Mouse (Mus musculus) liver, embryonic 14.5 days (tissue): ENCODE measurements around the gene Rsph14. TPM values are rescaled to one million over a fixed set of nuclear protein-coding genes. Genes with fewer than 3 reads are reported as not detected.

Source experiments
- ATAC-seq: fragments of 200-750 bp; cut with Nextera tagmentation; 2 replicates; pipeline ENCODE4 v1.8.0; 2017; ENCODE audit warnings: moderate number of reproducible peaks, mild to moderate bottlenecking, moderate library complexity; ENCODE audit not compliant: insufficient read depth
- DNase-seq, 3 experiments: peaks; one replicate each; pipeline ENCODE4 v3.0.0-alpha.2; 2012 to 2013; ENCODE audit warnings: low read depth in 3 of 3, low spot score in 3 of 3
- H3K27ac ChIP-seq: fragments of 300-500 bp; sonication (generic); 2 replicates; pipeline ENCODE4 v1.5.1; 2014; ENCODE audit warnings: moderate library complexity, mild to moderate bottlenecking, control low read depth, inconsistent platforms
- H3K27me3 ChIP-seq: fragments of 300-500 bp; sonication (generic); 2 replicates; pipeline ENCODE4 v1.6.1; 2014; ENCODE audit warnings: mild to moderate bottlenecking, low read length, moderate library complexity; ENCODE audit not compliant: control insufficient read depth, insufficient read depth
- H3K36me3 ChIP-seq: fragments of 300-500 bp; sonication (generic); replicated peaks from 2 replicates; pipeline ENCODE4 v1.6.1; 2014; ENCODE audit warnings: low read depth; ENCODE audit not compliant: control insufficient read depth, insufficient read depth
- H3K4me1 ChIP-seq, 2 experiments: fragments of 200-500 bp in 1 of 2; fragments of 300-500 bp in 1 of 2; sonication (generic) in 1 of 2; replicated peaks; 2 replicates each; pipeline ENCODE4 v1.6.1; 2012 to 2014; ENCODE audit warnings: antibody characterized with exemption in 1 of 2, inconsistent platforms in 1 of 2, low read length in 1 of 2; ENCODE audit not compliant: control insufficient read depth in 2 of 2, insufficient read depth in 2 of 2
- H3K4me2 ChIP-seq: fragments of 300-500 bp; sonication (generic); 2 replicates; pipeline ENCODE4 v1.6.1; 2014; ENCODE audit warnings: low read depth, mild to moderate bottlenecking, control low read depth, moderate library complexity
- H3K4me3 ChIP-seq, 2 experiments: fragments of 200-500 bp in 1 of 2; fragments of 300-500 bp in 1 of 2; sonication (generic) in 1 of 2; 2 replicates each; pipeline ENCODE4 v1.5.1; 2012 to 2014; ENCODE audit warnings: low read depth in 2 of 2, low read length in 2 of 2, mild to moderate bottlenecking in 2 of 2, control low read depth in 1 of 2, inconsistent platforms in 1 of 2, moderate library complexity in 1 of 2; ENCODE audit not compliant: insufficient read depth in 1 of 2
- H3K9ac ChIP-seq: fragments of 300-500 bp; sonication (generic); replicated peaks from 2 replicates; pipeline ENCODE4 v1.6.1; 2014; ENCODE audit warnings: mild to moderate bottlenecking, control low read depth, moderate library complexity
- H3K9me3 ChIP-seq: fragments of 300-500 bp; sonication (generic); 2 replicates; pipeline ENCODE4 v1.6.1; 2016; ENCODE audit warnings: low read length, mixed read lengths; ENCODE audit not compliant: control insufficient read depth
- CTCF ChIP-seq: IDR thresholded peaks from 2 replicates; pipeline ENCODE4 v1.5.1; 2016; ENCODE audit warnings: antibody characterized with exemption, low read depth, control low read depth
- EP300 ChIP-seq: IDR thresholded peaks from 2 replicates; pipeline ENCODE4 v1.6.1; 2016; ENCODE audit warnings: antibody characterized with exemption, low read depth
- WGBS: fragments of 180-500 bp; shearing (Covaris S2); extraction: QIAGEN DNeasy Blood & Tissue Kit; methylation state at CpG from one replicate; pipeline ENCODE4 v1.1.7; 2014; ENCODE audit not compliant: insufficient replicate concordance; 5-methylcytosine and 5-hydroxymethylcytosine counted together
- polyA plus RNA-seq, 2 experiments: library from polyadenylated mRNA; depleted of rRNA in 1 of 2; stranded (reverse) in 1 of 2; unstranded in 1 of 2; fragments of >200 nt; fragmentation: Nextera tagmentation in 1 of 2; extraction: Ambion mirVana in 1 of 2; gene quantifications; 2 replicates each; pipeline versions ENCODE4 v1.2.1 to v1.2.3; 2012 to 2014

Rsph14 gene
- polyA plus RNA-seq, 2 experiments, result not detected

DNA sequence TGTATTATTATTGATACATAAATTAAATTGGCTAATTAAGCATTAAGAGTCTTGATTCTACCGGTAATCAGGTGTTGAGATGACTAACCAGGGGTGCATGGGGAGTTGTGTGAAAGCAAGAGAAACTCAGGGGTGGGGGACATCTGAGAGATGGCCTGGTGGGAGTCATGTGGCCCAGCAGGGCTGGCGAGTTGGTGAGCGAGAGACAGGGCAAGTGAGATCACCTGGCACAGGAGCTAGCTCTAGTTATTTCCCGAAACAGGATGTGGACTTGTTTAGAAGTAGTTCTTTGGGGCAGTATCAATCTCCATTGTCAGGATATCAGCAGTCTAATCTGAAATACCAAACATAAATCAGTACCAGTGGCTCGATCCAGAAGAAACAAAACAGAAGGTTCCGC, 100.8 kb downstream of the Rsph14 start:
- TF ChIP-seq EP300 (no peak), CTCF (no peak)
- no peaks in the 10 kb centered on the region for H3K36me3 ChIP-seq
- no peaks in the 10 kb centered on the region for H3K4me1 ChIP-seq
- H3K4me2 ChIP-seq, result no peak overlapping the region
- no peaks in the 10 kb centered on the region for H3K27me3 ChIP-seq
- 55% methylated on average over 6 of the region's 6 CpGs for WGBS
- H3K4me3 ChIP-seq, result no peak overlapping the region
- ATAC-seq (no peak), DNase-seq (no peak)
- no peak overlapping the region for H3K27ac ChIP-seq
- no peak overlapping the region for H3K9ac ChIP-seq
- H3K9me3 ChIP-seq, result no peaks in the 10 kb centered on the region

DNA sequence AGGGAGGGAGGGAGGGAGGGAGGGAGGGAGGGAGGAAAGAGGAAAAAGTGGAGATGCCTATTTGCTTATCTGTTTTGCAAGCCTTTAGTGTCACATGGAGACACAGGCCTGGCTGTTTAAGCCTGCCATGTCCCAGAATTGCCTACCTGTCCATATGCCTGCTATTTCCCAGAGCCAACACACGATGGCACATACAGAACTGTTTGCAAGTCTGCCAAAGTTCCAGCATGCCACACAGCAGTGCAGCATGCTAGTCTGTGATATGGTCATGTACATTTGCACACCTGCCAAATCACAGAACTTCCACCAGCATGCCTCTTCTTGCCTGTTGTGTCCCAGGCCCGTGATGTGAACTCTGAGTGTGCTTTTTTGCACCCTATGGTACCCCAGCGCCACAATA, 101.8 kb downstream of the Rsph14 start:
- 54% methylated on average over 3 of the region's 3 CpGs for WGBS
- ATAC-seq, result no peak
- Histone ChIP-seq H3K27ac (no peak overlapping the region), H3K4me2 (no peak overlapping the region), H3K9me3 (no peaks in the 10 kb centered on the region), H3K36me3 (no peaks in the 10 kb centered on the region), H3K9ac (no peak overlapping the region), H3K4me1 (no peaks in the 10 kb centered on the region), H3K4me3 (no peak overlapping the region), H3K27me3 (no peaks in the 10 kb centered on the region)
- no peak for DNase-seq
- TF ChIP-seq EP300 (no peak), CTCF (no peak)

GRCm38 (mm10) chr10:74929578-74929977, 102.8 kb downstream of the Rsph14 start:
- H3K4me2 ChIP-seq, result no peak overlapping the region
- 46% methylated on average over 6 of the region's 6 CpGs for WGBS
- no peak overlapping the region for H3K4me3 ChIP-seq
- DNase-seq (no peak), ATAC-seq (no peak)
- H3K36me3 ChIP-seq, result no peaks in the 10 kb centered on the region
- H3K27me3 ChIP-seq, result no peaks in the 10 kb centered on the region
- no peak for TF ChIP-seq EP300
- peak; percentile 65 for TF ChIP-seq CTCF
- H3K9me3 ChIP-seq, result no peaks in the 10 kb centered on the region
- no peak overlapping the region for H3K9ac ChIP-seq
- no peak overlapping the region for H3K27ac ChIP-seq
- 0 out of 4 replicates have a peak, but pooled peaks cover 0 to 2% of the 10 kb centered on the region in 2 experiments for H3K4me1 ChIP-seq

- no peaks in the 10 kb centered on the region for H3K9me3 ChIP-seq
- H3K27me3 ChIP-seq, result no peaks in the 10 kb centered on the region
- no peak overlapping the region for H3K27ac ChIP-seq
- ATAC-seq (no peak), DNase-seq (no peak)
- 60% methylated on average over 7 of the region's 7 CpGs for WGBS
- H3K4me3 ChIP-seq, result no peak overlapping the region
- TF ChIP-seq EP300, result no peak
- TF ChIP-seq CTCF, result no peak
- no peak overlapping the region for H3K4me2 ChIP-seq
- H3K4me1 ChIP-seq, result 0 out of 4 replicates have a peak, but pooled peaks cover 0 to 2% of the 10 kb centered on the region in 2 experiments
- no peaks in the 10 kb centered on the region for H3K36me3 ChIP-seq
- H3K9ac ChIP-seq, result no peak overlapping the region
Observed at GRCm38 (mm10) chr10:74928276-74928675, 104.1 kb downstream of the Rsph14 start.

DNA sequence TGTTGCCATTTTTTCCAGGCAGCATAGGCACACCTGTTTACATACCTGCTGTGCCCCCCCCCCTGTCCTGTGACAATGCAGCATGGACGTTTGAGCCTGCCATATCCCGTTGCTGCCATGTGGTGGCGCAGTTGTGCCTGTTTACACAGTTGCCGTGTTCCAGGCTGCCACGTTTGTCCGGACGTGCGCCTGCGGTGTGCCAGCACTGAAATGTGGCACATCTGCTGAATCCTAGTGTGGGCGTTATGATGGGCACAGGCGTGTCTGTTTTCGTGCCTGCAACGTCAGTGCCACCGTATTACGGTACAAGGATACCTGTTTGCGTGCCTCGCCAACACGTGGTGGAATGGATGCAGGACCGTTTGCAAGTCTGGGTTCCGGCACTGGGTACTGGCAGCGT, 107.1 kb downstream of the Rsph14 start:
- TF ChIP-seq CTCF, result peak; percentile 78
- TF ChIP-seq EP300, result no peak
- Histone ChIP-seq H3K9ac (no peak overlapping the region), H3K4me3 (no peak overlapping the region), H3K4me1 (0 out of 4 replicates have a peak, but pooled peaks cover 0 to 2% of the 10 kb centered on the region in 2 experiments), H3K4me2 (no peak overlapping the region), H3K27me3 (no peaks in the 10 kb centered on the region), H3K36me3 (no peaks in the 10 kb centered on the region), H3K27ac (no peak overlapping the region), H3K9me3 (no peaks in the 10 kb centered on the region)
- 13% methylated on average over 21 of the region's 21 CpGs for WGBS
- ATAC-seq (no peak), DNase-seq (no peak)
